Mouse (Mus musculus) CH12.LX (cell line): Measurements from ENCODE around the gene Arsa. TPM values are rescaled to one million over a fixed set of nuclear protein-coding genes. Genes with fewer than 3 reads are reported as not detected.

Experiments used
- DNase-seq: peaks from one replicate; pipeline ENCODE4 v3.0.0-alpha.2; 2013; ENCODE audit errors: extremely low read depth
- H3K27ac ChIP-seq: 2 replicates; pipeline ENCODE4 v1.5.1; 2012; ENCODE audit warnings: low read depth, mild to moderate bottlenecking, control low read depth, moderate library complexity; ENCODE audit not compliant: insufficient read depth
- H3K27me3 ChIP-seq: replicated peaks from 2 replicates; pipeline ENCODE3; 2012; ENCODE audit warnings: inconsistent platforms
- H3K36me3 ChIP-seq, 2 experiments: replicated peaks in 1 of 2; 2 replicates each; pipeline versions ENCODE3 to v1.6.1; 2012; ENCODE audit warnings: inconsistent platforms in 1 of 2, low read length in 1 of 2, mild to moderate bottlenecking in 1 of 2, mixed read lengths in 1 of 2, moderate library complexity in 1 of 2; ENCODE audit not compliant: control insufficient read depth in 1 of 2, insufficient read depth in 1 of 2
- H3K4me1 ChIP-seq, 2 experiments: 2 replicates each; pipeline ENCODE4 v1.6.1; 2012; ENCODE audit warnings: inconsistent platforms in 1 of 2, moderate library complexity in 1 of 2; ENCODE audit not compliant: insufficient read depth in 2 of 2, control insufficient read depth in 1 of 2
- H3K4me2 ChIP-seq: 2 replicates; pipeline ENCODE4 v1.6.1; 2012; ENCODE audit warnings: low read depth, mild to moderate bottlenecking, control low read depth; ENCODE audit not compliant: poor library complexity, insufficient read depth, severe bottlenecking
- H3K4me3 ChIP-seq, 3 experiments: fragments of 150-350 bp in 1 of 3; sonication (generic) in 1 of 3; replicated peaks in 1 of 3; 2 replicates each; pipeline versions ENCODE3 to v1.5.1; 2011 to 2012; ENCODE audit warnings: low read depth in 2 of 3, low read length in 2 of 3, mild to moderate bottlenecking in 2 of 3, moderate library complexity in 2 of 3, control low read depth in 1 of 3, improper control_type of control experiment in 1 of 3, inconsistent platforms in 1 of 3, mixed read lengths in 1 of 3; ENCODE audit not compliant: poor library complexity in 1 of 3
- H3K79me2 ChIP-seq: replicated peaks from 2 replicates; pipeline ENCODE4 v1.6.1; 2012; ENCODE audit warnings: mild to moderate bottlenecking, moderate library complexity; ENCODE audit not compliant: control insufficient read depth, poor library complexity, insufficient read depth, severe bottlenecking; ENCODE audit errors: extremely low read depth
- H3K9ac ChIP-seq: 2 replicates; pipeline ENCODE4 v1.6.1; 2012; ENCODE audit warnings: low read depth, mild to moderate bottlenecking, control low read depth, moderate library complexity; ENCODE audit not compliant: insufficient read depth
- H3K9me3 ChIP-seq: replicated peaks from 2 replicates; pipeline ENCODE3; 2012; ENCODE audit warnings: low read length, inconsistent platforms, mixed read lengths
- BHLHE40 ChIP-seq: IDR thresholded peaks from 2 replicates; pipeline ENCODE4 v1.6.1; 2011; ENCODE audit warnings: mild to moderate bottlenecking, low read depth, low read length, improper control_type of control experiment
- CTCF ChIP-seq, 2 experiments: IDR thresholded peaks in 1 of 2; conservative IDR thresholded peaks in 1 of 2; 2 replicates each; pipeline ENCODE4 v1.5.1; 2011 to 2012; ENCODE audit warnings: low read depth in 2 of 2, low read length in 2 of 2, improper control_type of control experiment in 1 of 2, inconsistent platforms in 1 of 2, mild to moderate bottlenecking in 1 of 2, moderate library complexity in 1 of 2
- ELF1 ChIP-seq: IDR thresholded peaks from 2 replicates; pipeline ENCODE4 v1.6.1; 2014; ENCODE audit warnings: low read depth, mild to moderate bottlenecking, inconsistent platforms, low read length, improper control_type of control experiment
- EP300 ChIP-seq: IDR thresholded peaks from 2 replicates; pipeline ENCODE4 v1.6.1; 2011; ENCODE audit warnings: low read length, improper control_type of control experiment
- HCFC1 ChIP-seq: IDR thresholded peaks from 2 replicates; pipeline ENCODE4 v1.6.1; 2012; ENCODE audit warnings: low read depth, mild to moderate bottlenecking, inconsistent platforms, low read length, improper control_type of control experiment
- IRF4 ChIP-seq: IDR thresholded peaks from 2 replicates; pipeline ENCODE4 v1.6.1; 2014; ENCODE audit warnings: low read depth, mild to moderate bottlenecking, inconsistent platforms, low read length, improper control_type of control experiment
- JUND ChIP-seq: conservative IDR thresholded peaks from 2 replicates; pipeline ENCODE4 v1.6.1; 2011; ENCODE audit warnings: low read depth, low read length, improper control_type of control experiment
- KAT2A ChIP-seq: IDR thresholded peaks from 2 replicates; pipeline ENCODE4 v1.6.1; 2012; ENCODE audit warnings: low read length, improper control_type of control experiment, inconsistent platforms; ENCODE audit not compliant: insufficient replicate concordance
- MAFK ChIP-seq: IDR thresholded peaks from 2 replicates; pipeline ENCODE4 v1.6.1; 2011; ENCODE audit warnings: low read length, improper control_type of control experiment; ENCODE audit not compliant: insufficient replicate concordance
- MAX ChIP-seq: IDR thresholded peaks from 2 replicates; pipeline ENCODE4 v1.6.1; 2011; ENCODE audit warnings: low read length, improper control_type of control experiment
- MAZ ChIP-seq: IDR thresholded peaks from 2 replicates; pipeline ENCODE4 v1.6.1; 2012; ENCODE audit warnings: low read depth, mild to moderate bottlenecking, inconsistent platforms, low read length, improper control_type of control experiment, moderate library complexity
- MYC ChIP-seq: IDR thresholded peaks from 2 replicates; pipeline ENCODE4 v1.6.1; 2011; ENCODE audit warnings: low read depth, mild to moderate bottlenecking, improper control_type of control experiment, low read length
- NELFE ChIP-seq: IDR thresholded peaks from 2 replicates; pipeline ENCODE4 v1.6.1; 2011; ENCODE audit warnings: low read depth, low read length, improper control_type of control experiment
- PAX5 ChIP-seq: IDR thresholded peaks from 2 replicates; pipeline ENCODE4 v1.6.1; 2012; ENCODE audit warnings: low read length, inconsistent platforms, mixed read lengths
- RAD21 ChIP-seq: IDR thresholded peaks from 2 replicates; pipeline ENCODE4 v1.6.1; 2011; ENCODE audit warnings: low read depth, mild to moderate bottlenecking, low read length, improper control_type of control experiment, moderate library complexity
- RCOR1 ChIP-seq: conservative IDR thresholded peaks from 2 replicates; pipeline ENCODE4 v1.6.1; 2012; ENCODE audit warnings: low read depth, mild to moderate bottlenecking, inconsistent platforms, low read length, improper control_type of control experiment
- SMC3 ChIP-seq: IDR thresholded peaks from 2 replicates; pipeline ENCODE4 v1.6.1; 2011; ENCODE audit warnings: low read depth, low read length, improper control_type of control experiment
- ZKSCAN1 ChIP-seq: IDR thresholded peaks from 2 replicates; pipeline ENCODE4 v1.6.1; 2012; ENCODE audit warnings: low read depth, inconsistent platforms, low read length, improper control_type of control experiment, borderline replicate concordance
- ZNF384 ChIP-seq: IDR thresholded peaks from 2 replicates; pipeline ENCODE4 v1.6.1; 2012; ENCODE audit warnings: low read depth, low read length, improper control_type of control experiment, inconsistent platforms
- dilution Hi-C: fragments of 300-500 bp; cut with MboI; formaldehyde crosslinking; loops from 2 replicates; pipeline ENCODE4 v1.14.3; 2020; ENCODE audit warnings: low sequenced_read_pairs; ENCODE audit not compliant: extremely low pct_unique_long_range_greater_than_20kb, extremely low pct_ligation_motif_present
- in situ Hi-C: fragments of 300-500 bp; cut with MboI; formaldehyde crosslinking; loops from 3 replicates; pipeline ENCODE4 v1.14.3; 2019; ENCODE audit warnings: low sequenced_read_pairs, low pct_ligation_motif_present, low pct_unique_long_range_greater_than_20kb, mixed read lengths
- polyA plus RNA-seq: library from polyadenylated mRNA; unstranded; fragments of >175 nt; gene quantifications from 2 replicates; pipeline ENCODE4 v1.2.1, GENCODE M21; 2012; ENCODE audit warnings: low read depth; ENCODE audit not compliant: insufficient read length
- total RNA-seq, 2 experiments: library from RNA; depleted of rRNA; stranded (reverse); fragments of 300-350 nt in 1 of 2; fragments of >200 nt in 1 of 2; gene quantifications; 2 replicates each; pipeline ENCODE4 v1.2.3; 2012 to 2014

The Arsa gene
- total and polyA plus RNA-seq, 3 experiments, result 9.3 to 10.3 (median 9.9) TPM

- dilution Hi-C loops (no loop called here), in situ Hi-C loops (loop anchor here (10.0 kb wide), 1 partner anchor 353 kb away; the partner anchor contains the start of gene Trabd)
- Histone ChIP-seq H3K9ac (peak overlapping the region; percentile 91; the same call in 1 of the 2 replicates), H3K79me2 (peaks cover 12% of the 10 kb centered on the region), H3K4me2 (peak overlapping the region; percentile 85), H3K27ac (no peak overlapping the region), H3K36me3 (peaks cover 24 to 49% of the 10 kb centered on the region in 2 experiments), H3K27me3 (no peaks in the 10 kb centered on the region), H3K4me3 (peak overlapping the region; percentile 79 to 90 (median 80)), H3K4me1 (peaks cover 0 to 14% of the 10 kb centered on the region in 2 experiments; a peak in 2 of 4 replicates), H3K9me3 (no peaks in the 10 kb centered on the region)
- no peak for DNase-seq
- TF ChIP-seq ZKSCAN1, result no peak
- TF ChIP-seq MYC, result no peak
- TF ChIP-seq EP300, result no peak
- no peak for TF ChIP-seq BHLHE40
- TF ChIP-seq SMC3, result no peak
- no peak for TF ChIP-seq MAX
- TF ChIP-seq KAT2A, result no peak
- TF ChIP-seq PAX5, result no peak
- no peak for TF ChIP-seq RAD21
- TF ChIP-seq ELF1, result no peak
- TF ChIP-seq MAZ, result no peak
- TF ChIP-seq RCOR1, result no peak
- no peak for TF ChIP-seq IRF4
Observed at GRCm38 (mm10) chr15:89428136-89428790, 49.0 kb downstream of the Arsa start.

GRCm38 (mm10) chr15:89426716-89427115, 50.5 kb downstream of the Arsa start:
- Histone ChIP-seq H3K79me2 (peaks cover 12% of the 10 kb centered on the region), H3K27ac (no peak overlapping the region), H3K9ac (no peak overlapping the region), H3K4me3 (no peak overlapping the region), H3K9me3 (no peaks in the 10 kb centered on the region), H3K36me3 (peaks cover 30 to 61% of the 10 kb centered on the region in 2 experiments), H3K27me3 (no peaks in the 10 kb centered on the region), H3K4me1 (peaks cover 0 to 14% of the 10 kb centered on the region in 2 experiments; a peak in 2 of 4 replicates), H3K4me2 (no peak overlapping the region)
- in situ Hi-C loops, result loop anchor here (10.0 kb wide), 1 partner anchor 352 kb away; the partner anchor contains the start of gene Trabd
- TF ChIP-seq MAFK (no peak), NELFE (no peak), EP300 (no peak), CTCF (conservative IDR thresholded peaks at IDR 0.05 in 1 of 2, IDR thresholded peaks at IDR 0.05 in 1 of 2; ENCODE audit: low read depth in 2 of 2, low read length in 2 of 2) (no peak), JUND (no peak), ZNF384 (no peak), MAZ (no peak), HCFC1 (no peak), SMC3 (no peak)
- no peak for DNase-seq
- dilution Hi-C loops, result no loop called here
